Mouse (Mus musculus) limb, embryonic 11.5 days (tissue): ENCODE measurements at regions not wholly inside any gene's neighbourhood (a gene's known extent, or its start where the extent isn't known, plus 50 kb on each side); places are given as distances from the start of the nearest gene placed in this dataset. TPM values are rescaled to one million over a fixed set of nuclear protein-coding genes. Genes with fewer than 3 reads are reported as not detected.

Source experiments
- ATAC-seq: fragments of 200-750 bp; cut with Nextera tagmentation; 2 replicates; pipeline ENCODE4 v1.8.0; 2017; ENCODE audit warnings: low read depth; ENCODE audit not compliant: insufficient number of reproducible peaks, low FRiP score, low TSS enrichment
- DNase-seq: peaks from one replicate; pipeline ENCODE4 v3.0.0-alpha.2; 2015; ENCODE audit warnings: low spot score
- H3K27ac ChIP-seq: fragments of 300-500 bp; sonication (generic); replicated peaks from 2 replicates; pipeline ENCODE4 v1.5.1; 2014; ENCODE audit warnings: low read depth, mild to moderate bottlenecking, low read length
- H3K27me3 ChIP-seq: fragments of 300-500 bp; sonication (generic); 2 replicates; pipeline ENCODE4 v1.6.1; 2014; ENCODE audit warnings: mild to moderate bottlenecking, low read length, mixed read lengths; ENCODE audit not compliant: control insufficient read depth, insufficient read depth
- H3K36me3 ChIP-seq: fragments of 300-500 bp; sonication (generic); 2 replicates; pipeline ENCODE4 v1.6.1; 2014; ENCODE audit warnings: mild to moderate bottlenecking, low read length, moderate library complexity, mixed read lengths; ENCODE audit not compliant: control insufficient read depth, insufficient read depth
- H3K4me1 ChIP-seq: fragments of 300-500 bp; sonication (generic); 2 replicates; pipeline ENCODE4 v1.6.1; 2014; ENCODE audit warnings: low read length, mixed read lengths; ENCODE audit not compliant: control insufficient read depth, insufficient read depth
- H3K4me2 ChIP-seq: fragments of 300-500 bp; sonication (generic); 2 replicates; pipeline ENCODE4 v1.6.1; 2014; ENCODE audit warnings: low read depth, mild to moderate bottlenecking, moderate library complexity; ENCODE audit not compliant: severe bottlenecking
- H3K4me3 ChIP-seq: fragments of 300-500 bp; sonication (generic); 2 replicates; pipeline ENCODE4 v1.5.1; 2014; ENCODE audit warnings: low read depth, low read length
- H3K9ac ChIP-seq: fragments of 300-500 bp; sonication (generic); 2 replicates; pipeline ENCODE4 v1.6.1; 2014; ENCODE audit warnings: mild to moderate bottlenecking, low read length
- H3K9me3 ChIP-seq: fragments of 300-500 bp; sonication (generic); 2 replicates; pipeline ENCODE4 v1.6.1; 2016; ENCODE audit warnings: low read length; ENCODE audit not compliant: control insufficient read depth
- WGBS: fragments of 180-500 bp; shearing (Covaris S2); extraction: QIAGEN DNeasy Blood & Tissue Kit; methylation state at CpG from one replicate; pipeline ENCODE4 v1.1.7; 2014; 5-methylcytosine and 5-hydroxymethylcytosine counted together
- microRNA-seq: library from miRNA; unstranded; fragments of <30 nt; microRNA quantifications from one replicate; pipeline ENCODE4, GENCODE M21; 2016

DNA sequence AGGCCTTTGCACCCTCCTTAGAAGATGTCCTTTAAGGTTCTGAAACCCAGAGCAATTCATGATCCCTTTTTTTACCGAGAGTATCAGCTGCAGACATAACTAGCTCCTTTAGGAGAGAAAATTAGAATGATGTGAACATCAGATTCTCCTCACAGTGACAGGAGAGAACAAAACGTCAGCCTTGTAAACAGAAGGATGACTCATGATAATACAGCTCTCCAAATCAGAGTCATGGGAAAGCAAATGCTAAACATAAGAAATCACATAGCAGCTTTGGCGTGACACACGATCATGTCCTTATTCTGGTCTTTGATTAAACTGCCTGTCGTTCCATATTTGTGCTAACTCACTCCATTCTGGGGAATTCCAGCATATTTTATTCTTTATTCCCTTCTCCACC is 82.4 kb upstream of the Ccdc54 start:
- no peak overlapping the region for H3K27ac ChIP-seq
- 83% methylated on average over 5 of the region's 5 CpGs for WGBS
- H3K36me3 ChIP-seq, result no peaks in the 10 kb centered on the region
- no peaks in the 10 kb centered on the region for H3K27me3 ChIP-seq
- DNase-seq, result no peak
- H3K4me2 ChIP-seq, result no peak overlapping the region
- H3K4me1 ChIP-seq, result no peaks in the 10 kb centered on the region
- H3K9me3 ChIP-seq, result no peaks in the 10 kb centered on the region
- no peak for ATAC-seq
- H3K4me3 ChIP-seq, result no peak overlapping the region
- H3K9ac ChIP-seq, result no peak overlapping the region

DNA sequence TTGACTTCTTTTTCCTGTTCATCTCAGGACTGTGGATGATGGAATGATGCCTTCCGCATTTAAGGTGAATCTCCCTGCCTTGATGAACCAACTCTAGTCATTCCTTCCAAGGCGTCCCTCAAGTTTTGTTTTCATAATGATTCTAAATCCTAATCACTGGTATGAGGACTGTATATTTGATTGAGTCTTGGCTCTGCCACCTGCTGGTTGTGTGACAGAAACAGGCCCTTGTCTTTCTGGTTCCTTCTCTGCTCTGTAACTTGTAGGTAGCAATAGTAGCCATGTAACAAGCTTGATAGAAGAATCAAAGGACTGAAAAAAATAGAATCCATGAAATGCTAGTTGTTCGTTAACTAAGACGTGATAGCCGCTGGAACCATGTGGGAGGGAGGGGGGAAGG is 81.8 kb upstream of the Ccdc54 start:
- Histone ChIP-seq H3K36me3 (no peaks in the 10 kb centered on the region), H3K27me3 (no peaks in the 10 kb centered on the region), H3K4me3 (no peak overlapping the region), H3K4me2 (no peak overlapping the region), H3K9ac (no peak overlapping the region), H3K4me1 (no peaks in the 10 kb centered on the region), H3K27ac (no peak overlapping the region), H3K9me3 (no peaks in the 10 kb centered on the region)
- ATAC-seq (no peak), DNase-seq (no peak)
- WGBS, result 84% methylated on average over 5 of the region's 5 CpGs

DNA sequence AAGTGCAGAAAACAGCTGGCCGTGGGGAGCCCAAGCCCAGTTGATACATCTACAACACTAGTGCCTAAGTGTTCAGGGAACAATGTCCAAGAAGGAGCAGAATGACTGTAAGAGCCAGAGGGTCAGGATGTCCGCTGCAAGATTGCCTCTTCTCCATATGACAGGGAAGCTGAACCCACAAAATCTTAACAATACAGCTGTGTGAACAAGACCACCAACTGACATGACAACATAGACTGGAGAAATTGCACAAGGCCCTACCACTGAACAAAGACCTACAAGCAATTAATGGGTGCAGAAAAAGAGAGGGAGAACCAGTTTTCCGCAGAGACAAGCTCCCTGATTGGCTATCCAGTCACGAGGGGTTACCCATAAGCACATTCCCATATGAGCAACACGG is 80.2 kb upstream of the Ccdc54 start:
- no peak overlapping the region for H3K9ac ChIP-seq
- no peak for ATAC-seq
- no peaks in the 10 kb centered on the region for H3K4me1 ChIP-seq
- no peaks in the 10 kb centered on the region for H3K9me3 ChIP-seq
- 86% methylated on average over 5 of the region's 5 CpGs for WGBS
- H3K36me3 ChIP-seq, result no peaks in the 10 kb centered on the region
- no peak overlapping the region for H3K4me2 ChIP-seq
- no peaks in the 10 kb centered on the region for H3K27me3 ChIP-seq
- H3K27ac ChIP-seq, result no peak overlapping the region
- no peak overlapping the region for H3K4me3 ChIP-seq
- DNase-seq, result no peak

DNA sequence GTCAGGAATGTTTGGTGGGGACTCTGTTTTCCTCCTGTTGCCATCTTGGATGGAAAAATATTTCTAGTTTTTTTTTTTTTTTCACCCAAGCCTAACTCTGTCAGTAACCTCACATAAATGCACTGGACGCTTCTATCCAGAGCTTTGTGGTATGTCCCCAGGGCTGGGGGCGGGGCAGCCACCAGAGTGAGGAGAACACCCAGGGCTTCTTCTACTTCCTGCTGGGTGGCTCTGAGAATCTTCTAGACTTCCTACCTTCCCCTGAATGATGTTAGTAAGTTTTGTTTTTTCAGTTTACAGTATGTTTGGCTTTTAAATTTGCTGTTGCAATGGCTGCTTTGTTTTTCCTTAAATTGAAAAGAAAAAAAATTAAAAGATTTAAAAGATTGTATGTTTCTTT is 73.3 kb upstream of the Ccdc54 start:
- H3K4me1 ChIP-seq, result no peaks in the 10 kb centered on the region
- H3K9ac ChIP-seq, result no peak overlapping the region
- WGBS, result 59% methylated on average over 2 of the region's 2 CpGs
- no peak overlapping the region for H3K27ac ChIP-seq
- no peaks in the 10 kb centered on the region for H3K36me3 ChIP-seq
- ATAC-seq, result no peak
- no peak overlapping the region for H3K4me3 ChIP-seq
- H3K4me2 ChIP-seq, result no peak overlapping the region
- H3K9me3 ChIP-seq, result no peaks in the 10 kb centered on the region
- no peaks in the 10 kb centered on the region for H3K27me3 ChIP-seq
- DNase-seq, result no peak

Small RNA genes in the stretch of these regions (microRNA-seq; reads per million reads assigned to microRNA genes)
- gene Mir6363, result not detected
